Mouse (Mus musculus) stomach, embryonic 16.5 days (tissue): ENCODE results near the gene Rasal3. TPM values are rescaled to one million over a fixed set of nuclear protein-coding genes. Genes with fewer than 3 reads are reported as not detected.

ENCODE experiments used
- ATAC-seq: fragments of 200-750 bp; cut with Nextera tagmentation; 2 replicates; pipeline ENCODE4 v1.8.0; 2017; ENCODE audit warnings: moderate number of reproducible peaks, moderate TSS enrichment; ENCODE audit not compliant: insufficient read depth, low FRiP score
- H3K27ac ChIP-seq: fragments of 300-500 bp; sonication (generic); 2 replicates; pipeline ENCODE4 v1.5.1; 2014; ENCODE audit warnings: low read length
- H3K27me3 ChIP-seq: fragments of 300-500 bp; sonication (generic); 2 replicates; pipeline ENCODE4 v1.6.1; 2014; ENCODE audit warnings: low read length, control low read depth, mixed read lengths; ENCODE audit not compliant: control insufficient read depth, insufficient read depth
- H3K36me3 ChIP-seq: fragments of 300-500 bp; sonication (generic); 2 replicates; pipeline ENCODE4 v1.6.1; 2014; ENCODE audit warnings: low read length; ENCODE audit not compliant: control insufficient read depth, insufficient read depth
- H3K4me1 ChIP-seq: fragments of 300-500 bp; sonication (generic); 2 replicates; pipeline ENCODE4 v1.6.1; 2014; ENCODE audit warnings: low read length, control low read depth, mixed read lengths; ENCODE audit not compliant: control insufficient read depth, insufficient read depth
- H3K4me2 ChIP-seq: fragments of 300-500 bp; sonication (generic); 2 replicates; pipeline ENCODE4 v1.6.1; 2014; ENCODE audit warnings: low read depth, low read length, mixed read lengths
- H3K4me3 ChIP-seq: fragments of 300-500 bp; sonication (generic); replicated peaks from 2 replicates; pipeline ENCODE4 v1.5.1; 2014; ENCODE audit warnings: mild to moderate bottlenecking, low read length
- H3K9ac ChIP-seq: fragments of 300-500 bp; sonication (generic); 2 replicates; pipeline ENCODE4 v1.6.1; 2014; ENCODE audit warnings: low read length
- H3K9me3 ChIP-seq: fragments of 300-500 bp; sonication (generic); replicated peaks from 2 replicates; pipeline ENCODE4 v1.6.1; 2016; ENCODE audit warnings: low read length, control low read depth; ENCODE audit not compliant: control insufficient read depth
- WGBS: fragments of 180-500 bp; shearing (Covaris S2); extraction: QIAGEN DNeasy Blood & Tissue Kit; methylation state at CpG from one replicate; pipeline ENCODE4 v1.1.7; 2014; 5-methylcytosine and 5-hydroxymethylcytosine counted together
- polyA plus RNA-seq: library from polyadenylated mRNA; unstranded; fragments of >200 nt; fragmentation: Nextera tagmentation; extraction: Ambion mirVana; gene quantifications from 2 replicates; pipeline ENCODE4 v1.2.1, GENCODE M21; 2015

The Rasal3 gene
- polyA plus RNA-seq, 1 experiment from 2014 or later: 2.1 TPM

DNA sequence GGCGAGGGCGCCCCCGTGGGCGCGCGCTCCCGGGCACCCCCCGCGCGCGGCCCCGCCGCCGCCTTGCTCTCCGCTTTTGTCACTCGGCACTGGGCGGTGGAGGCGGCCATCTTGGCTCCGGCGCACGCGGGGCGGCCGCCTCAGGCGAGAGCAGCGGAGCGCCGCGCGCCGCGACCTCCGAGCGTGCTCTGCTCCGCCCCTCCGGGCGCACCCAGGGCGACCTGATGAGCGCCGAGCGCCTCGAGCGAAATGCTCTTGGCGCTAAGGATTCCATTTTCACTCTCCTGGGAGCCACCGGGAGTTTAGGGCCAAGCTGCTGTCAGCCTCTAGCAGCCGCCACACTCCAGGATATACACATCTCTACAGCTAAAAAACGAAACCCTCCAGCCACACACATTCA is 39.1 kb downstream of the Rasal3 start:
- H3K9me3 ChIP-seq: no peaks in the 10 kb centered on the region
- peak; percentile 93 for ATAC-seq
- peak overlapping the region; percentile 73 for H3K4me2 ChIP-seq
- H3K27me3 ChIP-seq: no peaks in the 10 kb centered on the region
- H3K36me3 ChIP-seq: 0 out of 2 replicates have a peak, but pooled peaks cover 5% of the 10 kb centered on the region
- WGBS: under 1% methylated on average over 38 of the region's 47 CpGs
- peak overlapping the region; percentile 97 for H3K9ac ChIP-seq
- peak overlapping the region; percentile 85 for H3K27ac ChIP-seq
- peak overlapping the region; percentile 96 for H3K4me3 ChIP-seq
- H3K4me1 ChIP-seq: peaks cover 22% of the 10 kb centered on the region

DNA sequence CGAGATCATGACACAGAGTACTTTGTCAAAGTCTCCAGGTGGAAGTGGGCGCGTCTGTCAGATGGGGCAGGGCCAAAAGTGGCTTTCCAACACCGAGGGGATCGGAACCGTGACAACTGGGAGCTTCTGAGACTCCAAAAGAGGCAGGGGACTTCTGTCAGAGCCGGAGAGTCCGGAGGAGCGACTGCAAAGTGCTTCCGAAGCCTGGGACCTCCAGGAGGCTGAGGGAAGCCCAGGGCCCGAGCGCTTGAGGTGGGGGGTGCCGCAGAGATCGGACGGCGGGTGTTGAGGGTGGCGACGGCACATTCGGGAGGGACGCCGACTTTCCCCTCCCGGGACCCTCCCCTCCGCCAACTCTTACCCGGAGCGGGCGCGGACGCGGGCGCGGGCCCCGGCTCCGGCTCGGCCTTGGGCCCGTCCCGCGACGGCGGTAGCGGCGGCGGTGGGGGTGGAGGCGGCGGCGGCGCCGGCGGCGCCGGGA is 39.5 kb downstream of the Rasal3 start:
- peak overlapping the region; percentile 97 for H3K9ac ChIP-seq
- H3K36me3 ChIP-seq: 0 out of 2 replicates have a peak, but pooled peaks cover 8% of the 10 kb centered on the region
- peak overlapping the region; percentile 64 for H3K27ac ChIP-seq
- WGBS: under 1% methylated on average over 46 of the region's 50 CpGs
- H3K9me3 ChIP-seq: no peaks in the 10 kb centered on the region
- H3K27me3 ChIP-seq: no peaks in the 10 kb centered on the region
- ATAC-seq: peak; percentile 22
- peak overlapping the region; percentile 91 for H3K4me2 ChIP-seq
- H3K4me3 ChIP-seq: peak overlapping the region; percentile 96
- peaks cover 22% of the 10 kb centered on the region for H3K4me1 ChIP-seq

DNA sequence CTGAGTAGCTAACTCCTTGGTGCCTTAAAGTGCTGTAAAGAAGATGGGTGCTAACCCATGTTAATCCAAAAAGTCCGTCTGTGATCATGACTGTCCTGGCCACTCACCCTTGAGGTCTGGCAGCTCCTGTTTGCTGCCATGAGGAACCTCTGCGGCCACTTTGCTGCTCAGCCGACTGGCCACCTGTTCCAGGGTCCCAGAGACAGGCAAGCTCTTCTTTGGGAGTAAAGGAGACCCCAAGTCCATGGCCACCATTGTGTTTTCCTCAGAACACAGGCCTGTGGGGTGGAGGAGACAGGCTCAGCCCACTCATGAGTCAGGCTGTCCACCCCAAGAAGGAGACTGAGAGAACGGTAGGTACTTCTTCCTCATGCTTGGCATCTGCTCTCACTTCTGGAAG is 40.7 kb downstream of the Rasal3 start:
- Histone ChIP-seq H3K9ac (peak overlapping the region; percentile 97; the same call in 1 of the 2 replicates), H3K36me3 (0 out of 2 replicates have a peak, but pooled peaks cover 10% of the 10 kb centered on the region), H3K27me3 (no peaks in the 10 kb centered on the region), H3K4me3 (peak overlapping the region; percentile 96; the same call in 1 of the 2 replicates), H3K27ac (no peak overlapping the region), H3K9me3 (no peaks in the 10 kb centered on the region), H3K4me2 (peak overlapping the region; percentile 91), H3K4me1 (peaks cover 22% of the 10 kb centered on the region)
- 73% methylated on average over 4 of the region's 4 CpGs for WGBS
- no peak for ATAC-seq

DNA sequence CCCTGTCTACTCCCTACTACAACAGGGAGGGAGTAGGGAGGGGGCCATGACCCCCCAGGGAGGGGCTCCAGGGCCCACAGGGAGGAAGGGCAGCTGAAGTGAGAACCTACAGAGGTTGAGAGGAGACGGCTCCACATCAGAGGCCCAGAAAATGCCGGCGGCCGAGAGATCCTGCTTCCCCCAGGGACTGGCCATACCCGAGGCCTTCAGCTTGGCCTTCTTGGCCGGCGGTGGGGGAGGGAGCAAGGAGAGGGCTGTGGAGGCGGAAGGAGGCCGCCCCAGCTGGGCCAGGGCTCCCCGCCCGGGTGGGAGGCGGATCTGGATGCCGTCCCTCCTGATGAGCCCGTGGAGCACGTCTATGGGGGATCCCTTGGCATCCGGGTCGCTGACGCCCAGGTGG is 43.5 kb downstream of the Rasal3 start:
- ATAC-seq: no peak
- Histone ChIP-seq H3K4me2 (no peak overlapping the region), H3K36me3 (peaks cover 34% of the 10 kb centered on the region), H3K9me3 (no peaks in the 10 kb centered on the region), H3K9ac (no peak overlapping the region), H3K27ac (no peak overlapping the region), H3K4me3 (no peak overlapping the region), H3K4me1 (peaks cover 17% of the 10 kb centered on the region), H3K27me3 (no peaks in the 10 kb centered on the region)
- 86% methylated on average over 18 of the region's 18 CpGs for WGBS

DNA sequence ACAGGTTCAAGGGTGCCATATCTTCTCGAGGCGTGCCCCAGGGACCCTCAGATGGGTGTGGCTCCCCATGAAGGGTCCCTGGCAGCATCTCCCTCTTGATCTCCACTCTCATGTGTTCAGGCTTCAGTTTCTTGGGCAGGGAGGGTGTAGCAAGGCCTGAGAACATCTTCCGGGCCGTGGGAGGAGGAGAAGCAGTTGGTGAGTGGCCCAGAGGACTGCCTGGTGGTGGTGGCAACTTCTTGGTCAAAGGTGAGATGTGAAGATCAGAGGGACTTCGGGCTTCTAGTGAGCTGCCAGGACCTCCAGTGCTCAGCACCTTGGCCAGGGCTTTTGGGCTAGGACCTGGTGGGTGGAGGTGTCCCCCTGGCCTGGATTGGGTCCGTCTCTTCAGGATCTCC is 44.4 kb downstream of the Rasal3 start:
- Histone ChIP-seq H3K4me2 (no peak overlapping the region), H3K36me3 (peaks cover 34% of the 10 kb centered on the region), H3K9ac (no peak overlapping the region), H3K27me3 (no peaks in the 10 kb centered on the region), H3K4me3 (no peak overlapping the region), H3K27ac (no peak overlapping the region), H3K4me1 (peaks cover 17% of the 10 kb centered on the region), H3K9me3 (no peaks in the 10 kb centered on the region)
- ATAC-seq: no peak
- WGBS: 92% methylated on average over 6 of the region's 6 CpGs

DNA sequence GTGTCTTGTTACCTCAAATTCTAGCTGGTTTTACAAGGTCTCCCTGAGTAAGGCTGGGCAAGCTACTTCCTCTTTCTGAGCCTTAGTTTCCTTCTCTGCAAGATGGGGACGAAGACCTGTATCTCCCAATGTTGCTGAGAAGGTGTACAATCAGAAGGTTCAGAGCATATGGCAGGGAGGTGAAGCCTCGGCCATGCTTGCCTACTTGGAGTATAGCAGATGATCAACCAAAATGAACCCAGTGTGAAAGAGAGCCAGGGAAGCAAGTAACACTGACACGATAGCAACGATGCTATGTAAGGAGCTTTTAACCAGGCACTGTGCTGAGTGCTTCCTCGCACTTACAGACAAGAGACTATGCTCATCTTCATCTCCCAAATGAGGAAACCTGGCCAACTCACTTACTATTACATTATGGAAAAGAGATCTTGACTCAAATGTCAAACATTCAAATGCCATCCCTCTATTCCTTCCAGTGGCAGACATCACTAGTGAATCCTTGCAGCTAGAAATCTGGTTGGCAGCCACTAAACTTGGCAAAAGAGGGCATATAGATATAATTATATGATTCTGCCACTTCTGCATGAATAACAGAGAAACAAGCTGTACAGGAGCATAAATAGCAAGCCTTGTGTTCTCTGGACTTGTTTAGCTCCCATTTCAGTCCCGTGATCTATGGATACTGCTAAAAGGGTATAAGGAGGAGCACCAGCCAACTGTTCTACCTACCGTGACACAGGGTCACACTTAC is 45.0 kb downstream of the Rasal3 start:
- Histone ChIP-seq H3K4me1 (peaks cover 14% of the 10 kb centered on the region), H3K4me2 (no peak overlapping the region), H3K9me3 (no peaks in the 10 kb centered on the region), H3K27me3 (no peaks in the 10 kb centered on the region), H3K9ac (no peak overlapping the region), H3K4me3 (no peak overlapping the region), H3K27ac (no peak overlapping the region), H3K36me3 (peaks cover 34% of the 10 kb centered on the region)
- ATAC-seq: no peak
- WGBS: 92% methylated on average over 7 of the region's 7 CpGs

DNA sequence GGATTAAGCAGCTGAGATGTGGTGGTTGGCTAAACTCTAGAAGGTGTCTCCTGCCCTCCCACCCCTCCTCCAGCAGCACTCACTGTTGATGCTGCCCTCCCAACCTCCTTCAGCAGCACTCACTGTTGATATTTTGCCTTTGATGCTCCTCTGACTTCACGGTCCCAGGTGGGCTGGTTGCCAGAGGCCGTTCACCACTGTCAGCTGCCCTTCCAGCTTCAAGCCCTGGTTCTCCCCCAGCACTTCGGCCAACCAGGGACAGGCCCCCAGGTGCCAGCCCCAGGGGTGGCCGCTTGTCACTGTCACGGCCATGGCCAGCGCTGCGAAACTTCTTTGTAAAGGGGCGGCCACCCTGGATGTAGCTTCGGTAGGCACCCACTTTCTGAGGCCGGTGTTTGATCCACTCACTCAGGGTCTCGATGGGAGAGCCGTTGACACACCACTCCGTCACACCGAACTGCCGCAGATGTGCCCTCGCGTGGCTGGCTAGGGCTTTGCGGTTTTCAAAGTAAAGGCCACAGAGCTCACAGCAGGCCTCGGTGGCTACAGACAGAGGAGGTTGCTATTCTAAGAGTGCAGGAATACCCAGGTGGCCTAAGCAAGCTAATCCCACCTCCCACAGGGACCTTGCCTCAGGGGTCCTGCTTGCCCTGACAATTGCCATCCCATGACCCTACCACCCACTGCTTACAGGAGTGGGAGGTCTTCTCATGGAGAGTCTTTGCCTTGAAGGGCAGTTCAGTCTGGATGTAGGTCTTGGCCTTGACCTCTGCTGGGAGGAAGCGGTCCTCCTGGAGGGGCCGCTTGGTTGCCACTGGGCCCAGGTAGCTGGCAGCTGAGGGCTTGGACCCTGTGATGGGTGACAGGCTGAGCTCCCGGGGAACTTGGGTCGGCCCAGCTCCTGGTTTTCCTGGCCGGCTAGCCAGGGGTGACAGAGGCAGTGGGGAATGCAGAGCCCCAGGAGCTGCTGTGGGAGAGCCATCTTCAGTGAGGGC is 46.3 kb downstream of the Rasal3 start:
- 0 out of 2 replicates have a peak, but pooled peaks cover under 1% of the 10 kb centered on the region for H3K4me1 ChIP-seq
- ATAC-seq: no peak
- H3K4me2 ChIP-seq: no peak overlapping the region
- 86% methylated on average over 24 of the region's 24 CpGs for WGBS
- no peaks in the 10 kb centered on the region for H3K27me3 ChIP-seq
- H3K9ac ChIP-seq: no peak overlapping the region
- no peak overlapping the region for H3K4me3 ChIP-seq
- no peaks in the 10 kb centered on the region for H3K9me3 ChIP-seq
- no peak overlapping the region for H3K27ac ChIP-seq
- peaks cover 34% of the 10 kb centered on the region for H3K36me3 ChIP-seq

DNA sequence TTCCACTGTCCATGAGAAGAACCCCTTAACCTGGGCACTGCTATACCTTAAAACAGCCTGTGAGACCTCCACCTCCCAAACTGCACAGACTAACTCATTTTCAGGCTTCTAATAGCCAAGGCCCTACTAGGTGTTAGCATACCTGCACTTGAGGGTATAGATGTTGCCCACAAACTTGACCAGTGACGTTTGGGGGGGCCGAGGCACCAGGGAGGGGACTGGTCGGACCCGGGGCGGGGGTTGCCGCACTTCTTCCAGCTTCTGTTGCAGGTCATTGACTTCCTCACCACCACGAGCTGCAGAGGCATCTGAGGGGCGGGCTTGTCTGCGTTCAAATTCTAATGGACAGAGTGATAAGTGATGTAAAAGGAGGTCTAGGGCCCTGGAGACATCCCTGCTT is 47.1 kb downstream of the Rasal3 start:
- Histone ChIP-seq H3K4me3 (no peak overlapping the region), H3K9me3 (no peaks in the 10 kb centered on the region), H3K27ac (no peak overlapping the region), H3K27me3 (no peaks in the 10 kb centered on the region), H3K4me2 (no peak overlapping the region), H3K4me1 (no peaks in the 10 kb centered on the region), H3K36me3 (peaks cover 34% of the 10 kb centered on the region), H3K9ac (no peak overlapping the region)
- ATAC-seq: no peak
- 84% methylated on average over 9 of the region's 9 CpGs for WGBS

DNA sequence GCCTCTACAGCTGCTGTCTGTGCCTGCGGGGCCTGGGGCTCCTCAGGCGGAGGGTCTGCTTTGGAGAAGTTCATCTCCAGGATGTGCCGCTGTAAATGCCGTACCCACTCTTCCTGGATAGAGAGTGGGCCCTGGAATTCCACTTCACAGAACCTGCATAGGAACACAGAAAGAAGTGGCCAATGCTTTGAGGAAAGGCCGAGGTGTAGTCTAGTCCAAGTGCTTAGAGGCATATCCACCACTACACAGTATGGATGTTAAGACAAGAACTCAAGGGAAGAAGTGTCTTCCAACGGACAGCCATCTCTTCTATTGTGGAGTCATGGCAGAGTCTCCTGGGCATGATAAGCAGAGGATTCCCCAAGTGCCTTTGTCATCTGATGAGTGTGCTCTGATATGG is 48.4 kb downstream of the Rasal3 start:
- Histone ChIP-seq H3K4me1 (no peaks in the 10 kb centered on the region), H3K9me3 (no peaks in the 10 kb centered on the region), H3K36me3 (peaks cover 29% of the 10 kb centered on the region), H3K9ac (no peak overlapping the region), H3K27ac (no peak overlapping the region), H3K4me2 (no peak overlapping the region), H3K4me3 (no peak overlapping the region), H3K27me3 (no peaks in the 10 kb centered on the region)
- WGBS: 93% methylated on average over 6 of the region's 6 CpGs
- no peak for ATAC-seq
